Mouse (Mus musculus) layer of hippocampus, adult 9-11 months (tissue): ENCODE results near the gene Acvrl1.

Experiments used
- DNase-seq: peaks from one replicate; pipeline ENCODE4 v3.0.0; 2022

The Acvrl1 gene

DNA sequence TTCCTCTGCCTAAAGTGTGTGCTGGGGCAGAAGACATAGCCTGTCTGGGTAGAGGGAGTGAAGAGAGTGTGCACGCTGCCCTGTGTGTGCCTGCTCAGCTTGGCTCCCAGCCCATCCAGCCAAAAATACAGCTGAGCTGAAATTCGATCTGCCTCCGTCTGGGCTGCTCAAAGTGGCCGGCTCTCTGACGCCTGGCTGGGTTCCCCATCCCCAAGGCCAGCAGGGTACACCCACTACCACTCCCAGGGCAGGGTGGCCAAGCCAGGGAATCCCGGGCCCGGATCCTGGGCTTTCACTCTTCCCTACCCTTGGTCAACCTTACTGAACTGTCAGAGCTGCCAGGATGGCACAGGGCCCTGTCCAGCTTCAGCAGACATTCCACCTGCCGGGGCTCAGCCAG lies 15.2 kb downstream of the Acvrl1 start:
- DNase-seq = peak; percentile 53

GRCm38 (mm10) chr15:101144176-101144575 lies 15.9 kb downstream of the Acvrl1 start:
- DNase-seq = no peak

- DNase-seq = peak; percentile 49
Measured at GRCm38 (mm10) chr15:101144779-101145178, 16.5 kb downstream of the Acvrl1 start.

DNA sequence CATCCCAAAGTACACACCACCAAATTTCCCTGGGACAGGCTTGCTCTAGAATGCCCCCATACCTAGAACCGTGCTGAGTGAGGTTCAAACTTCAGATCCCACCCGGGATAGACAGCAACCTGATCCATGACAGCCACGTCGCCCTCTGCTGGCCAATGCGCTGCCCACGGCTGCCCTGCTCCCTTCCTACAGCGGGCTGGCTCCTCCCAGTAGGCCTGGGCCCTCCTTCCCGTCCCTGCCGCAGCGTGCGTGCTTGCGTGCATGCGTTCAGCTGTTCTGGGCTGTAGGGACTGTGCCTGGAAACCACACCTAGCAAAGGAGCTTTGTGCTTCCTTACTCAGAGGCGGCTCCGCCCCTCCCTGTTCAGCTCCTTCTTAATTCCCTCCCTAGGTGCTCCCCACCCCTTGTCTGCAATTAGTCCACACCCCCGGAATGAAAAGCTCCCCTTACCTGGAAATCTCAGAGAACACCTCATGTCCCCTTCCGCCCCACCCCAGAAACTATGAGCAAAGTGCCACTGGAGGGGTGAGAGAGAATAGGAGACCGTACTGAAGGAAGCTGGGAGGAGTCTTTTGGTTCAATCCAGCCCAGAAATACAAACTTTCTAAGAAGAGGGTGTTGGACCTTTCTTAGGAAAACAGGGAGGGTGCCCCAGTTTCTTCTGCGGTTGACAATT lies 17.2 kb downstream of the Acvrl1 start:
- DNase-seq = peak; percentile 95

DNA sequence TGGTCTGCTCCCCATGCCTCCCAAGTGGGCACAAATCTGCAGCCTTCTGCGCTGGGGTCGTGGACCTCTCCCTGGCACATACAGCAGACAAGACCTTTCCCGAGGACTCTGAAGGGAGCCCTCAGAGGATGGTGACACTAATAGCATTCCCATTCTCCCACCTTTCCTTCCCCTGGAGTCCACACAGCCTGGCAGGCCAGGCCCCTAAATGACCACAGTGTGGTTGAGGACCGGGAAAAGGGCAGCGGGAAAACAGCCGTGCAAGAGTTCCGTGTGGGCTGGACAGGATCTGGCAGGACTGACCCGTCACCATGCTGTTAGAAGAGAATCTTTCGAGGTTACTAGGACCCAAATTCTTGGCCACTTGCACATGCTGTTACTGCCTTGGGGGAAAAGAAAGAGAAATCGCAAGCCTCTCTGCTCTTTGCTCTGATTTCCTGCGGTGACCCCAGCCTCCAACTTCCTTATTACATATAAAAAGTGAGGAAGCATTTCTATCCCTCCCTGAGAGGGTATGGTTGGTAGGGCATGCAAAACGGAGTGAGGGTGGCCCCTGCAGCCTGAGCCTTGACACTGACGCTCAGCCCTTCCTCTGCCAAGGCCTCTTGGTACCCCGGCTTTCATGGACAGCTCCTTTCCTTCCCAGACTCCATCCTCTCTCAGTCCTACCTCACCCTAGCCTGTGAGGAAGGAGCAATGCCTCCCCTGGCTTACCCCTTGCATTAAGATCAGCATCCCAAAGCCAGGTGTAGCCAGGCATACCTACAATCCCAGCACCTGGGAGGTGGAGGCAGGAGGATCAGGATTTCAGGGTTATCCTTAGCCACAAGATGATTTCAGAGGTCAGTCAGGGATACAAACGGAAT lies 18.0 kb downstream of the Acvrl1 start:
- DNase-seq = no peak

GRCm38 (mm10) chr15:101147115-101147909 lies 19.0 kb downstream of the Acvrl1 start:
- DNase-seq = no peak

DNA sequence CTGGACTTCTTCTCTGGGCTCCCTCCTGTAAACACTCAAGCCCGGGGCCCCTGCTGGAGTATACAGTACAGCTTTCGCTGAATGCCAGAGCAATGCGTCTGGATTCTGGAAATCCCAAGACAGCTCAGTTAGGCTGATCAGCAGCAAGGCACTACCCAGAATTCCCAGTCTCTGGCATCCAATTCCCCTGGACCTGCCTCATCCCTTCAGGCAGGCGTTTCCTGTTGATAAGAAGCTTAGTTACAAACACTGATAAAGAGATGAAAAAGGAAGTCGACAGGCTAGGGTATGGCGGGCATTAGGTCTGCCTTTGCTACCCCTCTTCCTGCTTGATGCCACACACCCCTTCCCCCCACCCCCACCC lies 19.6 kb downstream of the Acvrl1 start:
- no peak for DNase-seq

GRCm38 (mm10) chr15:101148604-101149003 lies 20.3 kb downstream of the Acvrl1 start:
- no peak for DNase-seq

DNA sequence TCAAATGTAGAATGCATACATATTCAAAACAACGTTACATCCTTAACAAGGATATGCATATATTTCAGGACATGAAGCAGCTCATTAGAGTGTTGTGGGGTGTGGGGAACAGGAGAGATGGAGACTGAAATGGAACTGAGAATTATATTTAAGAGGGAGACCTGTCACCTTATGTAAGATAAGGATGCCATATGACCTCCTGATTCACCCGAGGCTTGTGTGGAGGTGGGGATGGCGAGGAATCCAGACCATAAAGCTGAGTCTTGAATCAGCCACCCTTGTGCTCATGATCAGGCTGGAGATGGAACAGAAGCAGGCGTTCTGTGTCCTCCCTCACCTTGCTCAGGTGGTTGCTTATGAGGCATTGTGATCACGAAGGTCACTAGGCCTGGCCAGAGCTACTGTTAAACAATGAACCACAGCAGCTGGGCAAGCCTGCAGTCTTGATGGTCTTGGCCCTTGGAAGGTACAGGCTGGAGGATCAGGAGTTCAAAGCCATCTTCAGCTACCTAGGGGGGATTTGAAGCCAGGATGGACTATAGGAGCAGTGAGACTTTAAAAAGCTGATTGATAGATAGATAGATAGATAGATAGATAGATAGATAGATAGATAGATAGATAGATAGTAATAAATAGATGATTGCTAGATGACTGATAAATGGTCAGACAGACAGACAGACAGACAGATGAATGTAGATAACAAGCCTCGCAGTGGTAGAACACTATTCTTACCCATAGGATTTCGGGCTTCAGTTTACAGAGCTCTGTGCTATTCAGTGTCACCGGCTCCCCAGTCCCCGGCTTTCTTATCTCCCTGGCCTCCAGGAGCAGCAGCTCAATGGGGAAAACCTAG lies 23.3 kb downstream of the Acvrl1 start:
- DNase-seq = no peak

GRCm38 (mm10) chr15:101154700-101155616 lies 26.6 kb downstream of the Acvrl1 start:
- no peak for DNase-seq

DNA sequence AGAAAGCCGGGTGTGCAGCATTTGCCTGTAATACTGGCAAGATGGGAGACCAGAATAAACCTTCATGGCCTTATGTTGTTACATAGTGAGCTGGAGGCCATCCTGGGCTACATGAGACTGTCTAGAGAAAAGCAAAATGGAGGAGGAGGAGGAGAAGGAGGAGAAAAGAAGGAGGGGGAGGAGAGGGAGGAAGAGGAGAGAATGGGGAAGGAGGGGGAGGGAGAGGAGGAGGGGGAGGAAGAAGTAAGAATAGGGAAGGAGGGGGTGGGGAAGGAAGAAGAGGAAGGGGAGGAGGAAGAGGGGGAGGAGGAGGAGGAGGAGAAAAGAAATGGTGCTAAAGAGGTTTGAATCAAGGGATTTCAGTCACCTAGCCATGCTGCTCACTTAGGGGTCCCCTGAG lies 31.8 kb downstream of the Acvrl1 start:
- DNase-seq = no peak

DNA sequence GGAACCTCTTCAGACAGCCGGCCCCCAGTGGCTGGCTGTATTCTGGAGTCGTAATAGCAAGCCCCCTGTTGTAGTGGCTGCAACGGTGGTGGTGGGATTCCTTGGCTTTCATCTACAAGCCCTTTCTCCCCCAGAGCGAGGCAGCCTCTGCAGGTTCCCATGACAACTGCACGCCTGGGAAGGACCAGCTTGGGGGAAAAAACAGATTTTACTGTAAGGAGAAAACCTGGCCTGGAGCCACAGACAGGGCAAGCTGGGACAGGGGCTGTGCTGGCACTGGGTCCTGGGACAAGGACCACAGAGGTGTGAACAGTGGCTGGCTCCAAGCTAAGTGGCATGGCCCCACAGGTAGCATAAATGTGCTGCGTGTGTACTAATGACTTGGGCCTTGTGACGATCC lies 32.3 kb downstream of the Acvrl1 start:
- peak; percentile 57 for DNase-seq

DNA sequence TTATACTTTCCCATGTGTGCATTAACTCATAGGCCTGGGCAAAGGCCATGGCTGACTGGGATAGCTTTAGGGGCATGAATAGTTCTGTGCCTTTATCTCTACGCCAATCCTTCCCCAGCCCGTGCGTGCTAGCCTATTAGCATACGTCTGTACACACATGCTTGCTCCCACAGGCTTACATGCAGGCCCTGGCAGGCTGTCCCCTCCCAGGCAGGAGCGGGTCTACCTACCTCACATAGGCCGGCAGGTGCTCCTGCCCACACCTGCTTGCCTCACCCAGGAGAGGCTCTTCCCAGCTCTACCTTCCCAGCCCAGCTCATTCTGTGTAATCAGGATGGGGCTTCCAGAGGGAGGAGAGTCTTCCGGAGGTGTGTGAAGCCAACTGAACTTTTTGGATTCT lies 33.2 kb downstream of the Acvrl1 start:
- no peak for DNase-seq

DNA sequence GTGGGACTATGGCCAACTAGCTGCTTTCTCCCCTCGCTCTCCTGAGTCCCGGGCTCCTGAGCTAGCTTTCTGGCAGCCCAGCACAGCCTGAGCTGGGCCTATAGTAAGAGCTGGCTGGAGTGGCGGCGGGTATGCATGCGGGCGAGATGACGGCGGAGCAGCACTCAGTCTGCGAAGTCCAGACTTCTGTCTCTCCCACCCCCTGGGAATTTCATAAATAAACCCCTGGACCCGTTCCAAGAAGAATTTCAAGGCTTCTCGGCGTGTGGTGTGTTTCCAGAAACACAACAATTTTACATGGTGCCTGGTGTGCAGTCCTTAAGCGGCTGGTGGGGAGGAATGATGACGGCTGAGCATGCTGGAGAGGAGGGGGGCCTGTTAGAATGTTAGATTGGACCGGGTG lies 34.7 kb downstream of the Acvrl1 start:
- DNase-seq = no peak

DNA sequence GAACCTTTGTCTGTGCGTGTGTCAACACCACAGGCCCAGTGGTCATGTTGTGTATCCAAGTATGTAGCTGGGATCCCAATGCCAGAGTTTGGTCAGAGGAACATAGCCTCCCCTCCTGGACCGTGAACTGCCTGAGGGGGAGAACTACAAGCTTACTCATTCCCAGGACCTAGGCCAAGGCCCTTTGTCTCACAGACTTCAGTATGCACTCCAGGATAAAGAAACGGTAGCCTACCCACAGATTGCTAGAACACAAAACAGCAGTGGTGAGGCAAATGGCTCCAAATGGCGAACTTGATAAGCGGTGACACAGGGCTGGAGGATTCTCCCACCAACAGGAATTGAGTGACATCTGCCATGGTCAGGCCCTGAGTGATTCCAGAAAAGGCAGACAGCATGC lies 35.5 kb downstream of the Acvrl1 start:
- no peak for DNase-seq

DNA sequence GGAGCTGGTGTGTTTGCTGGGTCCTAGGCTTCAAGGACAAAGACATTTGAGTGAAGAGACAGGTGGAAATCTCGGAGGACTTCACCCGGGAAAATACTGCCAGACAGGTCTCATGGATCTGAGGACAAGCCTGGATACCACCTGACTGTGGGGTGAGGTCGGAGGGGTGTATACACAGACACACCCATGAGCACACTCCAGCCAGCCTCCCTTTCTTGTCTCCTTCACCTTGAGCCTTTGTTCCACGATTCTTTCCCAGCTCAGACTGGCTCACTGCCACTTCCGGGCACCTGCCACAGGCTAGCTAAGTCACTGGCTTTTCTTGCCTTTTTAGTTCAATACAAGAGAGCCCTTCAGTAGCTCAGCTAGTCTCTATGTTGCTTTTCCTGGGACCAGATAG lies 36.0 kb downstream of the Acvrl1 start:
- DNase-seq = no peak

DNA sequence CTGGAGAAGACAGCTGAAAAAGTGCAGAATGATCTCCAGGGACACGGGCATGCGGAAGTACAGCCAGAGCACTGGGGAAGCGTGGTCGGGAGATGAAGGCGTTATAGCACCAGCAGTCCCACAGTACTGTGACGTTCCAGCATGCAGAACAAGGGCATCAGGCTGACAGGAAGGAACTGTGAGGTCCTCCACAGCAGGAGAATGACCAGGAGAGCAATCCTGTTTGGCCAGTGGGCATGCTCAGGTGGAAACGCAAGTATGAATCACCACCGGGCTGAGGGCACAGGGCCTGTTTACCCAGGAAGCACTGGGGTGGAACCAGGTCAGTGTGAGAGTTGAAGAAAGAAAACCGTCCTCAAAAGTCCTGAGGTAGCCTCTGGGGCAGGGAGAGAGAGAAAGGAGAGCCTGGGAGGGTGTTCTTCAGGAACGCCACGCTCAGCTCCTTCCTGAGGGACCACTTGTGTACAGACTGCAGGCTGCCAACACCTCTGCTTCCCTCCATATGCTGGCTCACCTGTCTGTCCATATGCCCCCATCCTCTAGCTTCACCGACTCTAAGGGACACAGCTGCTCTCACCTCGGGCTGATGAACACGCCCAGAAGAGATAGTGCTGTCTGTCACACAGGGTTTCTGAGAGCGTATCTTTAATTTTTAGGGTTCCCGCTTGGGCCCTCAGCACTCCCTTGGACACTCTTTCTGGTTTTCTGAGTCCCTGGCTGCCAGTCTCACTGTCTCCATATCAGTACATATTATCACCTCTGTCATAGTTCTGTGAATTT lies 37.5 kb downstream of the Acvrl1 start:
- no peak for DNase-seq

DNA sequence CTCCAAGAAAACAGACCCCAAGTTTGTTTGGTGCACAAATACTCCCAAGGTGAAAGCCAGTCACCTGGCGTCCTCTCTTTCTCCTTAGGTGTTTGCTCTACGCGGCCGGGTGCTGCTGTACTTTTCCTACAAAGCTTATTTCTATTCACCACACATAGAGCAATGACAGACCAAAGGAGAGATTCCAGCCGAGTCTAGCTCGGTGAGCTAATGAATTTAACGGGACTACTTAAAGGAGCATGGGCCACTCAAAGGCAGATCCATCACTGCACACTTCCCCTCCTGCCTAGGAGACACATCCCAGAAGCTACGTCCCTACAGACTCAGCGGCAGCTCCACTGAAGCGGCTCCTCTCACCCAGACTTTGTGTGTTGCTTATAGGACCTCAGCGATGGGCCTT lies 39.2 kb downstream of the Acvrl1 start:
- no peak for DNase-seq

DNA sequence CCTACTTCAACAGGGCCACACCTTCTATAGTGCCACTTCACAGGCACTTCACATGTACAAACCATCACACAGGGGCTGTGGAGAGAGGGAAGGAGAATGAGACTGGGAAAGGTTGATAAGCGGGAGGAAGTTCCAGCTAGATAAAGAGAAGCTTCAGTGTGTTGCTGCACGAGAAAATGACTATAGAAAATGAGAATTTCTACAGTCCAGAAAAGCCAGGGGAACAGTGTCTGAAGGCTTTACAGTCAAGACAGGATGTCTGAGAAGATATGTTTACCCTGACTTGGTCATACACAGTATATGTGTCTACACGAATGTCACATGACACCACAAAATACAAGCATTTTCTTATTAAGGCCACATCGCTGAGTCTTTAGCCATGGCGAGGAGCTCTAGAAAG lies 41.6 kb downstream of the Acvrl1 start:
- no peak for DNase-seq

DNA sequence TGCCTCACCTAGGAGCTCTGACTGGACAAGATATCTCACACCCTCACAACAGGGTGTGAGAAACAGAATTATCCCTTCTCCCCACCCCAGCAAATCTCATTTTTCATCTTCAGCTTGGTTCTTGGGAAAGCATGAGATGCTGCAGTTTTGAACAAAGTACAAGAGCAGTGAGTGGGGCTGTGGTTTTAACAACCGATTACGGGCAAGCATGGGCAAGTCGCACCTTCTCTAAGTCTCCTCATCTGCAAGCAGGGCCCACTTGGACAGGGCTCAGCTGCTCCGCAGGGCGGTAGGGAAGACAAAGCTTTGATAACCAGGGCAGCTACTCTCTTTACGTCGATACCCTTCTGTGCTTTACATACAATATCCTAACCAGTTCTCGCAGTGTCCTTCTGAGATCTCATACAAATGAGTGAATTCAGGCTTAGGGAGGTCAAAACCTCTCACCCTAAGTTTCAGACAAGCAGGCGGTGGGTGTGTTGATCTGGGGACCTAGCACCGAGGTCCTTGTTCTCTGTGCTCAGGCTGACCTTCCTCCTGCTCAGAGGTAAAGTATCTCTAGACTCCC lies 42.2 kb downstream of the Acvrl1 start:
- DNase-seq = no peak
